Mouse (Mus musculus) spleen, adult 18-20 months (tissue): Measurements from ENCODE around the gene Gria1.

ENCODE experiments used
- DNase-seq, 2 experiments: peaks; one replicate each; pipeline ENCODE4 v3.0.0; 2022; ENCODE audit warnings: mixed read lengths in 2 of 2

Gria1 gene

DNA sequence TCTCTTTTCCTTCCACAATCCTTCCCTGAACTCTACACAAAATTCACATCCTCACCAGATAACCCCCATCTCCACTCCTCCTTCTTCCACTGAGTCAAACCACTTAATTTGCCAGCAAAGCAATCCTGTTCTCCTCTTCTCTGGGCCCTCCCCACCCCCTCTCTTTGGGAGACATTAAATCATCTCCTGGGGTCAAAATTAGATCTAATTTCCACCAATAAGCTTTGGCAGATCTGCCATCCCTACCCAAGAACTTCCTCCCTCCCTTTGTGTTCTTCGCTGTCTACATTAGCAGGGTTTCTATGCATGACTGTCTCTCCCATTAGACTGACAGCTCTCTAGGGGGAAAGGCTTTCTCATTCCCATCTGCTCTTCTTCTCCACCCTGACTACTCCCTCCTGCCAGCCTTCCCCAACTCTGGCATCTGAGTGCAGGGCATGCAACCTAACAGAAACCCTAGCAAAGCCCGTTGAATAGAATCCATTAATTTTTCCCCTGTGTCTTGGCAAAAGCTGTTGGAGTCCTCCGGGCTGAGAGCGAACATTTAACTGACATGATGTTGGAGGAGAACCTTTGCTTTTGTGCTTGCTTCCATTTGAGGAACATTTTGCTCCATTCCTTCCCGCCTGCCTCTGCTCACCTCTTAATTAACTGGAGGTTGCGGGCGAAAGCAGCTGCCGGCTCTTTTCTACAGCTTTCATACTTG, 59.2 kb downstream of the Gria1 start:
- DNase-seq, result no peak

DNA sequence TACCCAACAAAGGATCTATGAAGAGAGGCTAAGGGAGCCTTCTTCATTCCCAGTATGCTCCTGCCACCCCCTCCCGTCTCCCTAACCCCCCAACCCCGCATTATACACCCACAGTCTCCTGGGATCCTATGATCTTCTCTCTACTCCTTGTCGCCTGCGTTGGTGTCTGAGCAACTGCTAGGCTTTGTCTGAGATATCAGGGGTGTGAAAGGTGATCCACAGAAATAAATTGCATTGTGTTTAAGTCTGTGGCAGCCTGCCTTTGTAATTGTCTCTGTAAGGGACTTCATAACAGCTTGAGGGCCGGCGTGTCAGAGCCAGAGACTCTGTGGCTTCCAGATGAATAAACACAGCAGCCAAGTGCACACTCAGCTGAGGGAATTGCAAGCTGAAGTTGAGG, 61.0 kb downstream of the Gria1 start:
- no peak for DNase-seq

DNA sequence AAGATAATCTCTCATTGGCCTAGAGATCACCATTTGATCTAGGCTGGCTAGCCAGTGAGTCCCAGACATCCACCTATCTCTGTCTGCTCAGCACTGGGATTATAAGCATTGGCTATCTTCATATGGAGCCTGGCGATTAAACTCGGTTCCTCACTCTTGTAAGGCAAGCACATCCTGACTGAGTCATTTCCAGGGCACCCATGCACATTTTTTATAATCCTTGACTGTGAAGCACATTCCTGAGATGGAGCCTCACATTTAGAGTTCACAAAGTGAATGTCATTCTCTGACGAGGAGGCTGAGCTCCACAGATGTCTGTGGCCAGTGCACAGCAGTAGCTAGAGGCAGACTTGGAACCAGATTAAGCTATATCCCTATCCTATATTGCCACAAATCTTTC, 68.2 kb downstream of the Gria1 start:
- DNase-seq, result no peak

DNA sequence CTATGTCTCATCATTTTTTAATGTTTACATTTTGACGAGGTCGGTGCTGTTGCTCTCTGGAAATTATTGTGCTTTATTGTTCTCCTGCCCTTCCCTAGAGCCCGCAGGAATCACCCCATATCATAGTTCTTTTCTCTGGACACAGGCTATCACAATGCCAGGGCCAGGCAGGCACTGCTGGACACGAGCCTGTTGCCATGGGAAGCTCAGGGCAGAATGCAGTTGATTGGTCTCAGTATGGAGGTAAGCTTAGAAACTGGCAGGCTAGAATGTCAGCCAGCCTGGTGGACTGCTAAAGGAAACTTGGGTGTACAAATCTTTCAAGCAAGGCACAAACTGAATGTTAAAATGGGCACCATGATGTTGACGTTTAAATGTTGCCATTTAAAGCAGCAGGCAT, 78.3 kb downstream of the Gria1 start:
- DNase-seq, result no peak

DNA sequence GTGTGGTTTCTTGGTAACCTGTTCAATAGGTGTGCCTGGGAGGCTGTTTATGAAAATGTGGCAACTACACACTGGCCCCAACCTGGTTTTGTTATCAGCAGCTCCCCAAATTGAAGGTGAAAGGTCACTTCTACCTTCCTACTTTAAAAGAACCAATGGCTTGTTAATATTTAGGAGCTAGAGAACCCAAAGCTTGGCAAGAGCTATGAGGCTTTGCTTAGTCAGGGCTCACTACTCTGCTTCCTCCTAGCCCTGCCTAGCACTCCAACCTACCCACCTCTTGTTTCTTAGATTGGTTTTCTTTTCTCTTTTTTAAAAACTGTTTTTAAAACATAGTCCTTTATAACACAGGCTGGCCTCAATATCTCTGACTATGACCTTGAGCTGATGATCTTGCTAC, 79.5 kb downstream of the Gria1 start:
- no peak for DNase-seq

DNA sequence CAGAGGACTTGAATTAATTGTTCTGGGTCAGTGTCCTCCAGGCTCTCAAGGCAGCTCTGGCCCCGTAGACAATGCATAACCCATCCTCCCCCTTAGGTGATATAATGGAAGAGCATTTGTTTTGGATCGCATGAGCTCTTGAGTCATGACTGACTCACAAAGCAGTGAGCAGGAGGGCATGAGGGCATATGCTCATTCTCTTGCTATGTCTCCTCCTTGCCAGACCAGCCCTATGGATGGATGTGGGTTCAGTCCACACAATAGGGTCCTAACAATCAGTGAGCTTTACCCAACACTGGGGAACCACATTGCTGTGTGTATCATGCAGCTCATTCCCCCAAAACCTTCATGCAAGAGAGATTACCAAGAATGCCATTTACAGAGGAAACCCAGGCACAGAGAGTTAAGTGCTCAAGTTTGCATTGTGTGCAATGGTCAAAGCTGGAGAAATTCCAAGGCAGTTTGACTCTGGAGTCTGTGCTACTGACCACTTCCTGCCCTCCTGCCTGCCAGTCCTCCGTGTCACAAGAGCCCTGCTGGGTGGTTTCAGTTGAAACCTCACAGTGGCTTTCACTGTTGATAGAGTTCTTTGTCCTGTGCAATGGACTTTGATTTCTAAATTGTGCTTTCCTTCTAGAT, 80.2 kb downstream of the Gria1 start:
- DNase-seq, result no peak

DNA sequence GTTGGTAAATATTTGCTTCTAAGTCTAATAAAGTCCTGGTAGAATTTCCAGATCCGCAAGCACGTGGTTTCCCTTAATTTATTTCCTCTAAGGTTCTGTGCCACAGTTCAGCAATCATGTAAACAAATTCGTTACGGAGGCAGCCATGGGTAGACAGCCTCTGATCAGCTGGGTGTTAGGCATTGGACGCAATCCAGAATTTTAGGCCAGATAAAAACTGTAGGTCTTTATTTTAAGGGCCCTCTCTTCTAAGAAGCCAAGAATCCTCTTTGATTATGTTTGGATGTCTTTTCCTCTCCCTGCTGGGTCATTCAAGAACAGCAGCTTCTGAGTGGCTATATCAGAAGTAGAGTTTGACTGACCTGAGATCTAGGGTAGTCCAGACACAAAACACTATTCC, 89.3 kb downstream of the Gria1 start:
- DNase-seq, result no peak

DNA sequence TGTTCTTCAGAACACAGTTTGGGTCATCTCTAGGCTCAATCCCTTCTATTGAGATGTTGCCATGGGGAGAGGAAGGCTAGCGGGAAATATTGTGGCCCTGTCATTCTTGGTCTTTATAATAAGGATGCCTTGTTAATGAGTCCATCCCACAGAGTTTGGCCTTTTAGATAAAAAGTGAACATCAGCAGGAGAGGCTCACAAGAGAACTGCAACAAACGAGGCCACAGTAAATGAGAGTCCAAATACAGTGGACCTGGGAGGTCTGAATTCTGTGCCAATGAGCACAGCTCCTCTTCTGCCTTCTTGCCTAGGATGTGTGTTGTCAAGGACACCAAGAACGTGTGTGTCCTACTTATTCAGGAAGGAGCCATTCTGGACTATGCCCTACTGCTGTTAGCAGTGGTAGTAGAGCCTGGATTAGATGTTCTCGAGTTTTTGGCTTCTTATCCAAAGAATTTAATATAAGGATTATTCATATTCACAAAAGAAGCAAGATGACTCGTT, 92.6 kb downstream of the Gria1 start:
- no peak for DNase-seq

DNA sequence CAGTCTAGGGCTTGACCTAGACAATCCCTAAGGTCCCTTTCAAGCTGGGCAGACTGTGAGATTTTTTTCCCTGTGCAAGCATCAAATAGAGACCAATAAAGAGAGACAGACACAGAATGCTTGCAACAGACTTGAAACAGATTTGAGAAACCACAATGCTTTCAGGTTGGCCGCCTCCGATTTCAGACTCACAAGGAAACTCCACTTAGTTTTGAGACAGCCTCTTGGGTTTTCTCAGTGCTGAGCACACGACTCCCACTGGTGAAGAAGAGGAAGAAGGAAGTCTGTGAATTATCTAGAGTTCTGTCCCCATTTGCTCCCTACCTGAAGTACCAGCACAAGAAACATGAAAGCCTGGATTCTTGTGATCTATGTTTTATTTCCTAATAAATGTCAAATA, 94.5 kb downstream of the Gria1 start:
- DNase-seq, result no peak

DNA sequence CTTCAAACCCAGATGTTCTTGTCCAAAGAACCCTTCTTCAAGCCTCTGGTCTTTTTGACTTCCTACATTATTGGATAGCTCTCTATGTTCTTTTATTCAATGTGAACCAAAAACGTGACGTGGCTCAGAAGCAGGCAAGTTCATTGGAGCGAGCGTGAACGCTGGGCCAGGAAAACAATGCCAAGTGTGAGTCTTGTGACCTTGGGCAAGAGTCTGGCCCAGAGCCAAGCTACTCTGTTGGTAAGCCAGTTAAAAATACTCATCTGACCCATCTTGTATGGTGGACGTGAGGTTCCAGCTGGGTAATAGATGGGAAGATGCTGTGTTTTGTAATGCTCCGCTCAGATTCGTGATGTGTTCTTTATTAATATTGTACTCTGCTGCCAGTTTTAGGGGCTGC, 101.2 kb downstream of the Gria1 start:
- no peak for DNase-seq

DNA sequence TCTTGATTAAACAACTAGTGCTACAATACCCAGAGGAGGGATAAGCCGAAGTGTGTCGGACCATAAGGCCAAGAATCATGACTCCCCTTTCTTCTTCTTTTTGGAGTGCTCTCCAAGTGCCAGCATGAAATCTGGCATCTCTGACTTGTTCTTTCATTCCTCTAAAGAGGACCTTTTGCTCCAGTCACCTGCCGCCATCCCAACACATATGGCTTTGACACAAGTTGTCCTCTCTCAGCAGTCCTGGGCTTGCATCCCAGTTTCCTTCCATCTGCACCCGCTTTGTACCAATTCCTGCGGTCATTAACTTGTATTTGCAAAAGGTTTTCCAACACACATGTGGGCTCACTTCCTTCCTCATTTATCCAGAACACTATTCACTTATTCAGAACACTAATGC, 103.2 kb downstream of the Gria1 start:
- no peak for DNase-seq

DNA sequence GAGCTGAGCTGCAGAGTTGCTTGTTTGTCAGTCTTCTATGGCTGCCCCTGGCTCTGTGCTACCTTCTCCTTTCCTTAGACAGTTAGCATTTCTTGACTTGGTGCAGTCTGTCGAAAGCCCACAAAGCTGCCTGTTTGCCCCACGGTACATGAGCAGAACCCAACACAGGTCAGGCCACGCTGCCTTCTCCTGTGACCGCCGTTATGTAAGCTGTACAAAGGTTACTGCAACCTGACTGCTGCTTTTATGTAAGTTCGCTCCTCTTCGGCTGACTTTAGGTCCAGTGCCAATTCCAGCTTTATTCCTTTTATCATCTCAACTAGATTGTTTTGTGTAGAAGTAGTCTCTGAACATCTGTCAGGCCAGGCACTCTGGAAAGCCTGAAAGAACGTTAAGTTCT, 115.9 kb downstream of the Gria1 start:
- DNase-seq, result no peak

DNA sequence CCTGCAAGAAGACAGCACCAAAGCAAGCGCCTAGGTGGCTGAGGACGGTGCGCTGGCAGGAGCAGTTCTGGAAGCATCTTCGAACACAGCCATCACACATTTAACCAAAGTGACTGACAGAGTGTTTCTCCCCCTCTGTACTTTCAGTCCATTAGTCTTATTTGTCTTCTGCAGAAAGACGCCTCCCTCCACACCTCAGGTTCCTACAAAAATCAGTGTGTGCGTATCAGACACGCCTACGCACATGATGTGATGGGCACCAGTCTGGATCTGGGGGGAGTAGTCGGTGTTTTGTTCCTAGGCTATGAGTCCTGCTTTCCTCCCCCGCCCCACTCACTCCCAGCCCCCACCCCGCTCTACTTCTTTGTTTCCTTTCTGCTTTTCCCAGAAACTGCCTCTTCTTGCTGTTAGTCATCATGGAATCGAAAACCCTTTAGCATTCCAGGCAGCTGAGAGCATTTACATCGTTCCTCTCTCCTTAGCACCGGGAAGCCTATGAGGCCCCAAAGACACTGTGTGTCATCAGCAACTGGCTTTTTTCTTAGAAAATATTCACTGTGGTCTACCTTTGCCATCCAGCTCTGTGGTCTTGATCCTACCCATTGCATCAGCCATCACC, 129.1 kb downstream of the Gria1 start:
- no peak for DNase-seq

DNA sequence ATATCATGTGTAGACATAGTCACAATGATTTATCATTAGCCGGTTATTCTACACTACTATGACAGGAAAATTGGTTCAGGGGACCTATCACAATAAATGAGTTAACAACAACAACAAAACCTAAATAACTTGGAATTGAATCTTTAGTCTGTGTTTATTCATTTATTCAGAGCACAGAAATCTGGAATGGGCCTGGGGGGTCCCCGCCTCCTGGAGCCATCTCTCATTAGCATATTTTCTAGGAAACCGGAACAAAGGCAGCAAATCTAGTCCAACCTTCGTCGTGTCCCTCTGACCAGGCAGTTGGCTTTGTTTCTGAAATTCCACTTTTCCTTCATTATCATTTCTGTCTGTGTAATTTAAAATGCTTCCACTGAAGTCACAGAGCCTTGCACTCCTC, 132.5 kb downstream of the Gria1 start:
- DNase-seq, result no peak

DNA sequence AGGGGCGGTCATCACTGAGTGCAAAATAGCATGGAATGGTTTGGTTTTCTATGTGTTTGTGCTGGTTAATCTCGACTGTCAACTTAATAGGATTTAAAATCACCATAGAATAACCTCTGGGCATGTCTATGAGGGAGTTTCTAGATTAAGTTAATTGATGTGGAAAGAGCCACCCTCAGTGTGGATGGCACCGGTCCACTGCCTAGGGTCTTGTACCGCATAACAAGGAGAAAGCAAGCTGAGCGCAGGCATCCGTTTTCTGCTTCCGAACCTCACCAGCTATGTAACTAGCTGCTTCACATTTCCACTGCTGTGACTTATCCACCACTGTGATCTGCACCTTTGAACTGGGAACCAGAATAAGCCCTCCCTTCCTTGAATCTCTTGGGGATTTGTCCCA, 134.0 kb downstream of the Gria1 start:
- DNase-seq, result no peak

DNA sequence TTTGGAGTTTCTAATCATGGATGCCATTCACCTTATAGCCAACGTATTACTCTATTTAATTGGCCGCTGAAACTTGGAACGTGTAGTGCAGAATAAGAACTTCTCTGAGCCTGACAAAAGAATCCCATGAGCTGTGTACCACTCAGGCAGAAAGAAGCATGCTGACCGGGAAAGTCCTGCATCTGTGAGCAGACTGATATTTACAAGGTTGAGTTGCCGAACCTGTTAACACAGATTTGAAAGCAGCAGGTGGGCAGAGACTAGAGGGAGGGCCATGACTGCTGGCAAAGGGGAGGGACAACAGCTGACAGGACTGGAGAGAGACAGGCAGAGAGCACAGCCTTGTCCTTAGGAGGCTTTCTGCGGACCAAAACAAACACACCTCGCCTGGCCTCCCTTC, 134.5 kb downstream of the Gria1 start:
- no peak for DNase-seq

DNA sequence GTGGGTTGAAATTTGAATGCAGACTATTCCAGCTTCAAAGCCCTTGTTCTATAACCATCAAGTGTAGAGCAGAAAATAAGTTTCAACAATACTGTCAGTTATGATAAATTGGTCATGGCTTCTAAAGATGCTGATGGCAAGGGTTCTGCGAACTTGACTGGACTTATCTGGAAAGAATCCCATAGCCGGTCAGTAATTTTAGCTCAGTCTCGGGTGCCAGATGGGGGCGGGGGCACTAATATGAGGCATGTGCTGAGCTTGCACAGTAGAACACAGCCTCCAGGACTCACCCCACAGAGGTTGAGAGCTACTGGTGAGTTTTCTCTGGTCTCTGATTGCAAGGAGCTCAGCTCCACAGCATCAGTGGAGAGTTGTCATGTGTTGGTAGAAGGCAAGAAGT, 140.5 kb downstream of the Gria1 start:
- DNase-seq, result no peak

DNA sequence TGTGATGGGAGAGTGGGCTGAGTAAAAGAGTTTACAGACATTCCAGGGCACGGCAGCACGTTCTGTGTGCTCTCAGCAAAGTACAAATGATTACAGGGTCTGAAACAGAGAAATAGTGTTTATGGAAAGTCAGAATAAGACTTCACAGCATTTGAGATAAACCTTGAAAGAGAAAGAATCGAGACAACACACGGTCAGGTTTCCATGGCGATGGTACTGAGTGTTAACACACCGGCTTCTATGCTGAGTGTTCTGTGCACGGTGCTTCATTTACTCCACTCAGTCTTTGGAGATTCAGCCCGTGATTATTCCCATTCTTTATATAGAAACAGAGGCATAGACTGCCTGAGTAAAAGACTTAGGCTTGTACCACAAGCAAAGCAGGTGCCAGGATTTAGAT, 143.8 kb downstream of the Gria1 start:
- DNase-seq, result no peak

DNA sequence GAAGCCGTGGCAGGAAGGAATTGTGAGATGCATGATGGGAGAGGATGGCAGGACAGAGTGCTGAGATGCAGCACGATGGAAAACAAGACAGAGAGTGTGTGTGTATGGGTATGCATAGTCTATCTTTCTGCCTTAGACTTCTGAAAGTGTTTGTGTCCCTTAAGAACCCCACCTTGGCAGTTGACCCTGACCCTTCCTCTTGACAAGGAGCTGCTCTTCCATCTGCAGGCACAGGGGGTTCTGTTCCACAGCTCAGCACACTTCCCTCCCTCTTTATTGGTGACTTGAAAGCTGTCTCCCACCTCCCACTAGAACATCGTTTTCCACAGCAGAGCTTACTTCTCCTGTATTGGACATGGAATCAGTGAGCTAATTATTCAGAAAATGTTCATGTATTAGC, 148.2 kb downstream of the Gria1 start:
- no peak for DNase-seq

DNA sequence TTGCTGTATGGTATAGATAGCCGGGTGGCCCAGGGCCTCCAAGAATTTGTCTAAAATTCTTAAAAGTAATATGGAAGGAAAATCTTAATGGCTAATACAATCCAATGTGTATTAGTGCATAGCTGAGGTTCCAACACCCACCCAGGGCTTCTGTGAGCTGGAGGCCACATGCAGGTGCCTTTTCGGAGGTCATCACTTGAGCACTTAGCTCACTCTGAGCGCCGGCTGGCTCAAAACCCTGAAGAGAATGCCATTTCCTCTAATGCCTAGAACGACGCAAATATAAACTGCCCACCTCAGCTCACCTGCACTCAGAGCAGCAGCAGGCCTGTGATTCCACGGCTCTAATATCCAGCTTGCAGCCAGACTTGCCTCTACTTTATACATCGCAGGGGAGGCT, 148.9 kb downstream of the Gria1 start:
- no peak for DNase-seq

DNA sequence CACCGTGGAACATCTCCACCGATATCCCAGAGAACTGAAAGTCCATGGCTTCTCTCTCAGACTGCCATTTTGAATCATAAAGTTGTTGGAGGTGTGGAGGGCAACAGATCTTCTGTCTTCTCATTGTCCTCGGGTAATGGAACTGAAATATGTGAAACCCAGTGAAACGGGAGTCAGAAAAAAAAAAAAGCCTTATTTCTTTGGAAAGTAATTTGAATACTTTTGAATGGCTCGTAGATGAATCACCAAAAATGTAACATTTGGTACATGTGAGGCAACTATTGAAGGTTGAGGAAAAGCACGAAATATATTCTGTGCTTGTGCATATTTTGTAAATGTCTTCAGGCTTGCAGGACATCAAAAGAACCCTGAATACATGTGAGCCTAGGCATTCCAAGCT, 151.7 kb downstream of the Gria1 start:
- no peak for DNase-seq

DNA sequence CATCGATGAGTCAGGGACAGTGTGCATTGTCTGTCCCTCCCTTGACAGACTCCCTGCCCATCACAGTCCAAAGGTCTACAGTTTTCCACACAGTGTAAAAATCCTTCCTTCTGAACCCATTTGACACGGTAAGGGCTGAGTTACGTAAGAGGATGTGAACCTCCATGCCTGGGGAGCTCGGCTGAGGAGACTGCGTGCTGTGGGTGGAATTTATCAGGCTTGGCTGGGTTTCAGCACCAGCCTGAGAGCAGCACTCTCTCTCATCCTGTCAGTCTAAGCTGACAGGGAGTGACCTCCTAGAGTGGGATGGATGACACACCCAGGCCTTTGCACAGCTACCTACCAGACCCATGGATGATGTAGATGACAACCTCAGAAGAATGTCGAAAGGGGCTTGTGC, 158.9 kb downstream of the Gria1 start:
- DNase-seq, result no peak

DNA sequence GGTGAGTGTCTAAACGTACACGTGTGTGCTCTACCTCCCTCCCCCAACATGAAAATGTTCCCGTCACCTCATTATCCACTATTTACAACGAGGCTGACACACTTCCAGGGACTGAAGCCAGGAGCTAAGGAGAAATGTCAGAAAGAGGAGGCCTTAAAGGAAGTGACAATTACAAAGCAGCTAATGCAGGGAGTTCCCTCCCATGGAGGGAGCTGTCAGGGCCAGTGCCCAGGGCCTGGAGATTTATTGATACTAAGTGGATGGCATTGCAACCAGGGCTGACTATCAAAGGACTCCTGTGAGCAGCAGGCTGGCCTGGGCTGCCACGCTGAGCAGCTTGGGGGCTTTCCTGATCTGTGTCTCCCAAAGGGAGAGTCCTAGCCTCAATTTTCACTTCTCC, 163.0 kb downstream of the Gria1 start:
- DNase-seq, result no peak

DNA sequence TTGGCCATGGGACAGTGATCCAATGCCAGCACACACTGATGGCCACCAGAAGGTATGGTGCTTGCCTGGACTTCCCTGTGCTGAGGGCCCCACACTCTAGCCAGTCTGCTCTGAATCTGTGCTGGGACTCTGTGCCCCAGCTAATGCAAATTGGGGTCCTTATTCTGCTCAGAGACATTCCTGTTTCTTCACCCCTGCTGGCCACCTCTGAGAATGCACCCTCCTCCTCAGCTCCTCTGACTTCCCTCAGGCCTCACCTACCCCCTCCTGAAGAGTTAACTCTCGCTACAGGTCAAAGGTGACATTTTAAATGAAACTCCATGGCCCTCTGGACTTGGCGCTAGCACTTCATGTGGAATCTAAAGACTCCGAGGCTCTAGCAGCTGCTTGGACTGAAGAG, 165.4 kb downstream of the Gria1 start:
- DNase-seq, result no peak

DNA sequence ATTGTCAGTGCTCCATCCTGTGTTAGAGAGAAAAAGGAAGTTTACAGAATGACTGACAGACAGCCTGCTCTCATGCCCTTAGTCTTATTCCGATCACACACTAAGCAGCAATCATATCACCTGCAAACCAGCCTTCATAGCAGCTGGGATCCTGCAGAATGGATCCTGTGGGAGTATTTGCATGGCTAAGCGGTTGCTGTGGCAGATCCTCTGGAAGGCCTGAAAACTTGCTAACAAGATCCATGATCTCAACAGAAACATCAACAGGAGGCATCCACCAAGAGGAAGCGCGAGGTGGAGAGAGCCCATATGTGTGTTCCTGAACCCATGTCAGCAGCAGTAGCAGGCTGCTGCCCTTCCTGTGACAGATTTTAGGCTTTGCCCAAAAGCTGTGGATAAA, 173.0 kb downstream of the Gria1 start:
- DNase-seq, result no peak
